Comparison of ENCODE assay signal across 15 mouse cellular contexts in the genomic region with DNA sequence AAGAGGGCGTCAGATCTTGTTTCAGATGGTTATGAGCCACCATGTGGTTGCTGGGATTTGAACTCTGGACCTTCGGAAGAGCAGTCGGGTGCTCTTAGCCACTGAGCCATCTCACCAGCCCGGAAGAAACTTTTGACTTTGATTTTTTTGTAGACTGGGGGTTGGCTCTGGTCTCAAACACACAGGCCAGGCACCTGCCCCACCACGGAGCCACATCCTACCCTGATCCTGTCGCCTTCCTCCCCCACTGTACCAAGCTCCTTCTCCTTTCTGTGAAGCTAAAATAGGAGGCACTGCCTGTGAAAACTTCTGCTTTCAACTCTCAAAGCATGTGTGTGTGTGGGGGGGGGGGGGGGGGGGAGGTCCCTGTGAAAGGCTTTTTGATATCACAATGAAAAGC. TPM values are rescaled to one million over a fixed set of nuclear protein-coding genes. Genes with fewer than 3 reads are reported as not detected.
DNase-seq lines count a peak whose midpoint lies in the region; ATAC-seq and TF ChIP-seq lines count a peak whose summit lies in the region.
"Had no signal": no experiment of that assay in that cellular context is flagged by ENCODE, and none has a peak within 500 bp of the region (broad histone marks: within the 10 kb centered on the region; RNA-seq: fewer than 3 reads in every experiment).

No protein-coding gene starts in this region.

- no peak overlapping the region for H3K4me3 ChIP-seq in MEL (ENCODE audit: control insufficient read depth in 1 of 2, insufficient read depth in 1 of 2, low read depth in 2 of 2, low read length in 2 of 2)
- H3K4me3 ChIP-seq in kidney, embryonic 16.5 days (ENCODE audit: low read length) = no peak overlapping the region
- H3K4me3 ChIP-seq: embryonic facial prominence, embryonic 12.5 days; forebrain, embryonic 12.5 days; left cerebral cortex, adult 2 months; stomach, embryonic 15.5 days had no signal

- ATAC-seq in megakaryocyte, adult 5-6 weeks (ENCODE audit: poor library complexity, severe bottlenecking) = peak; percentile 73
- ATAC-seq in kidney, embryonic 16.5 days (ENCODE audit: low FRiP score, low TSS enrichment) = no peak

- DNase-seq in lung, postnatal 36 days = peak; percentile 44
- no peak for DNase-seq in lung, adult 18-20 months
- peak; percentile 47 for DNase-seq in MEL (ENCODE audit: low read depth, low spot score)
- peak; percentile 46 for DNase-seq in thymus, postnatal 25 days
- no peak for DNase-seq in yolk sac, embryonic 10.5 days (ENCODE audit: low spot score)
- DNase-seq: cerebellum, postnatal 25 days; gastrocnemius, postnatal 25 days; midbrain, embryonic 14.5 days had no signal

- TF ChIP-seq CTCF in MEL (IDR thresholded peaks at IDR 0.05 in 2 of 3, conservative IDR thresholded peaks at IDR 0.05 in 1 of 3; ENCODE audit: control insufficient read depth in 1 of 3, insufficient read depth in 1 of 3, low read depth in 2 of 3, low read length in 3 of 3, poor library complexity in 1 of 3, severe bottlenecking in 1 of 3) = no peak

- H3K27me3 ChIP-seq in MEL (ENCODE audit: control insufficient read depth in 1 of 2, insufficient read depth in 2 of 2, low read length in 2 of 2) = no peaks in the 10 kb centered on the region
- no peaks in the 10 kb centered on the region for H3K27me3 ChIP-seq in kidney, embryonic 16.5 days (ENCODE audit: insufficient read depth, low read length)
- H3K27me3 ChIP-seq: embryonic facial prominence, embryonic 12.5 days; forebrain, embryonic 12.5 days; stomach, embryonic 15.5 days had no signal

- no peak for TF ChIP-seq EP300 in MEL (IDR thresholded peaks at IDR 0.05; ENCODE audit: low read depth in 1 of 2, low read length in 2 of 2)

- no peaks in the 10 kb centered on the region for H3K9me3 ChIP-seq in MEL (replicated peaks; ENCODE audit: insufficient read depth, low read length)
- H3K9me3 ChIP-seq in kidney, embryonic 16.5 days (ENCODE audit: low read length) = no peaks in the 10 kb centered on the region
- H3K9me3 ChIP-seq: embryonic facial prominence, embryonic 12.5 days; forebrain, embryonic 12.5 days; stomach, embryonic 15.5 days had no signal

- peaks cover 0 to 4% of the 10 kb centered on the region in 2 experiments; a peak in 2 of 4 replicates for H3K36me3 ChIP-seq in MEL (ENCODE audit: control insufficient read depth in 1 of 2, insufficient read depth in 2 of 2, low read length in 2 of 2)
- no peaks in the 10 kb centered on the region for H3K36me3 ChIP-seq in kidney, embryonic 16.5 days (ENCODE audit: insufficient read depth, low read length)
- H3K36me3 ChIP-seq: embryonic facial prominence, embryonic 12.5 days; forebrain, embryonic 12.5 days; stomach, embryonic 15.5 days had no signal

- no peak overlapping the region for H3K4me2 ChIP-seq in kidney, embryonic 16.5 days (replicated peaks; ENCODE audit: low read depth, low read length)
- H3K4me2 ChIP-seq: embryonic facial prominence, embryonic 12.5 days; forebrain, embryonic 12.5 days; stomach, embryonic 15.5 days had no signal

- H3K4me1 ChIP-seq in MEL (ENCODE audit: control insufficient read depth in 1 of 2, insufficient read depth in 2 of 2, low read length in 2 of 2) = peaks cover 0 to 3% of the 10 kb centered on the region in 2 experiments; a peak in 1 of 4 replicates
- H3K4me1 ChIP-seq in kidney, embryonic 16.5 days (ENCODE audit: insufficient read depth, low read length) = peaks cover 33% of the 10 kb centered on the region
- H3K4me1 ChIP-seq: forebrain, embryonic 12.5 days had no signal

- no peak overlapping the region for H3K27ac ChIP-seq in MEL (ENCODE audit: control insufficient read depth, low read depth, low read length)
- H3K27ac ChIP-seq in kidney, embryonic 16.5 days (ENCODE audit: low read length) = no peak overlapping the region
- H3K27ac ChIP-seq: embryonic facial prominence, embryonic 12.5 days; forebrain, embryonic 12.5 days; kidney, postnatal 0 days; stomach, embryonic 15.5 days had no signal

- no peaks in the 10 kb centered on the region; the same call in 1 of the 2 replicates for H3K79me2 ChIP-seq in MEL (ENCODE audit: control insufficient read depth, insufficient read depth, low read length, poor library complexity)

- H3K9ac ChIP-seq in MEL (ENCODE audit: control insufficient read depth, low read depth, low read length, poor library complexity, severe bottlenecking) = no peak overlapping the region
- no peak overlapping the region for H3K9ac ChIP-seq in kidney, embryonic 16.5 days (replicated peaks; ENCODE audit: low read length)
- H3K9ac ChIP-seq: embryonic facial prominence, embryonic 12.5 days; forebrain, embryonic 12.5 days; stomach, embryonic 15.5 days had no signal

- no peak for TF ChIP-seq POLR2A in MEL (IDR thresholded peaks at IDR 0.05; ENCODE audit: control insufficient read depth in 1 of 2, insufficient read depth in 1 of 2, low read depth in 1 of 2, low read length in 2 of 2, poor library complexity in 1 of 2)

- WGBS in kidney, embryonic 16.5 days = 80% methylated on average over 6 of the region's 6 CpGs

- TF ChIP-seq RAD21 in MEL (IDR thresholded peaks at IDR 0.05; ENCODE audit: low read depth, low read length) = no peak

TF ChIP-seq in MEL, 35 proteins besides CTCF, POLR2A, EP300 and RAD21:
- TF ChIP-seq MYB (IDR thresholded peaks at IDR 0.05; ENCODE audit: low read depth, low read length) (no peak), CHD1 (IDR thresholded peaks at IDR 0.05; ENCODE audit: low read depth, low read length) (no peak), ELF1 (IDR thresholded peaks at IDR 0.05; ENCODE audit: low read depth, low read length) (no peak), MYC (IDR thresholded peaks at IDR 0.05; ENCODE audit: low read depth, low read length) (no peak), GABPA (IDR thresholded peaks at IDR 0.05; ENCODE audit: low read depth, low read length) (no peak), BHLHE40 (IDR thresholded peaks at IDR 0.05; ENCODE audit: borderline replicate concordance, low read depth, low read length) (no peak), TAL1 (IDR thresholded peaks at IDR 0.05; ENCODE audit: low read length) (no peak), RCOR1 (IDR thresholded peaks at IDR 0.05; ENCODE audit: low read depth, low read length) (no peak), GATA1 (IDR thresholded peaks at IDR 0.05; ENCODE audit: low read depth, low read length) (no peak), SIN3A (IDR thresholded peaks at IDR 0.05; ENCODE audit: low read length) (no peak), JUND (IDR thresholded peaks at IDR 0.05; ENCODE audit: low read depth, low read length) (no peak), MEF2A (IDR thresholded peaks at IDR 0.05; ENCODE audit: extremely low read depth, insufficient replicate concordance, low read depth, low read length, poor library complexity, severe bottlenecking) (no peak), SMC3 (IDR thresholded peaks at IDR 0.05; ENCODE audit: low read depth, low read length) (no peak), TCF12 (IDR thresholded peaks at IDR 0.05; ENCODE audit: low read depth, low read length) (no peak), ZKSCAN1 (IDR thresholded peaks at IDR 0.05; ENCODE audit: low read depth, low read length) (no peak)

RNA-seq across cellular contexts. Expression of a gene that starts 39.4 kb away (rescaled TPM):
- 2.8 and 3.3 TPM in 2 replicates for total RNA-seq in MEL (2012; rRNA removed)
- 1 to 10 TPM in 1 of 2 experiments, not detected in 1; 6.1 TPM for polyA plus RNA-seq in MEL (2012; ENCODE audit: insufficient read depth in 1 of 2, insufficient read length in 2 of 2, low read depth in 1 of 2, low replicate concordance in 2 of 2, missing spikeins in 1 of 2)
- total RNA-seq in megakaryocyte, adult 5-6 weeks (2015) = 16.8 and 19.5 TPM in 2 replicates
- 17.2 and 18.2 TPM in 2 replicates for total RNA-seq in megakaryocyte, adult 5-6 weeks (2017)
- polyA plus RNA-seq in kidney, embryonic 16.5 days (2015; fragmentation: Nextera tagmentation; extraction: Ambion mirVana) = 18.3 and 24.5 TPM in 2 replicates

Comparison
In these comparisons a context has a peak if more than half of its experiments do, and no peak if none do; other contexts are left out.
1. DNase-seq: peak in lung, postnatal 36 days (single experiment), MEL (single experiment) and thymus, postnatal 25 days (single experiment); none in lung, adult 18-20 months (0 of 2) and yolk sac, embryonic 10.5 days (single experiment).